Mouse (Mus musculus) spleen, postnatal 4 days (tissue): ENCODE results near the gene Palm.

Experiments used
- DNase-seq, 2 experiments: peaks; one replicate each; pipeline ENCODE4 v3.0.0; 2022; ENCODE audit warnings: low spot score in 2 of 2

Gene Palm

GRCm38 (mm10) chr10:79772320-79772719 is 21.1 kb upstream of the Palm start:
- no peak for DNase-seq

- no peak for DNase-seq
Observed at GRCm38 (mm10) chr10:79773208-79773607, 20.2 kb upstream of the Palm start.

GRCm38 (mm10) chr10:79774486-79775279 is 18.7 kb upstream of the Palm start:
- no peak for DNase-seq

- no peak for DNase-seq
Observed at GRCm38 (mm10) chr10:79777103-79777531, 16.3 kb upstream of the Palm start, which contains the start of gene Fstl3. Gene Fstl3, plus strand, starts transcription at chr10:79777272.

- no peak for DNase-seq
Observed at GRCm38 (mm10) chr10:79778006-79778405, 15.4 kb upstream of the Palm start.

DNA sequence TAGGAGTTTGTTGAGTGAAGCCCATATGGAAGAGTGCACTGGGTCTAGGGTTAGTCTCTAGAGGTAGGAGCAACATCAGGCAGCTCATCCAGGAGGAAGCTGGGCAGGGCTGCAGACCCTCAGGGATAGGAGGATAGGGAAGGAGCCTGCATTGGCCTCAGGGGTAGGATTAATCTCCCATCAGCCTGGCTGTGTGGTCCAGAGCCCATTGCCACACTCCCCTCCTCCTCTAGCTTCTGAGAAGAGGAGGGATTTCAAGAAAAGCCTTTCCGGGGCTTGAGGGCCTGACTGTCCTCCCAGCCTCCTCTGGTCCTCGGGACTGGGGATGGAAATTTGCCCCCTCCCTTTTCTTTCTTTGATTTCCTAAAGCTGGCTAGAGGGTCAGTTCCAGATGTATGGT is 14.2 kb upstream of the Palm start:
- no peak for DNase-seq

- peak; percentile 95 to 97 for DNase-seq
Observed at GRCm38 (mm10) chr10:79779784-79780663, 13.3 kb upstream of the Palm start.

DNA sequence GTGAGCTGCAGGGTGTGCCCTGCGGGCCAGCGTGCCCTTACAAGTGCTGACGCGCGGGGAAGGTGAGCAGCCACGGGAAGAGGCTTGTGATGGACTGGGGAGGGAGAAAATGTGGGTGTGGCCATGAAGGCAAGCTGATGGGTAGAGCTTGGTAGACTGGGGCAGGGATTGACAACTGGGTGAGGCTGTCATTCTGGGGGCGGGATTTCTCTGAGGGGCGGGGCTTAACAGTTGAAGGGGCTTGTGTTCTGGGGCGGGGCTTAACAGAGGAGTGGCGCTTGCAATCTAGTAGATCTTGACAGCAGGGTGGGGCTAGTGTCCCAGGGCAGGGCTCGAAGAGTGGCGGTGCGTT is 12.7 kb upstream of the Palm start:
- DNase-seq, result peak in 1 of 2 experiments; percentile 76

DNA sequence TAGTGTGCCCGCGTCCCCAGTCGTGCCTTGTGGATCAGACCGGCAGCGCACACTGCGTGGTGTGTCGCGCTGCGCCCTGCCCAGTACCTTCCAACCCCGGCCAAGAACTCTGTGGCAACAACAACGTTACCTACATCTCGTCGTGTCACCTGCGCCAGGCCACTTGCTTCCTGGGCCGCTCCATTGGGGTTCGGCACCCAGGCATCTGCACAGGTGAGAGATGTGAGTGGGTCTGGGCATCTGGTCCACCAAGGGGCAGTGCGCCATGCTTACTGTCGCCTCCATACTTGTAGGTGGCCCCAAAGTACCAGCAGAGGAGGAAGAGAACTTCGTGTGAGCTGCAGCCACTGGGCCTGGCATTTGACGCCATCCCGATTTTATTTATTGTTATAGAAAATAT is 12.2 kb upstream of the Palm start:
- DNase-seq, result no peak

- no peak for DNase-seq
Observed at GRCm38 (mm10) chr10:79781956-79782355, 11.4 kb upstream of the Palm start.

GRCm38 (mm10) chr10:79783050-79783449 is 10.3 kb upstream of the Palm start:
- no peak for DNase-seq

GRCm38 (mm10) chr10:79783920-79784800 is 9.2 kb upstream of the Palm start:
- DNase-seq, result peak; percentile 55 to 80

DNA sequence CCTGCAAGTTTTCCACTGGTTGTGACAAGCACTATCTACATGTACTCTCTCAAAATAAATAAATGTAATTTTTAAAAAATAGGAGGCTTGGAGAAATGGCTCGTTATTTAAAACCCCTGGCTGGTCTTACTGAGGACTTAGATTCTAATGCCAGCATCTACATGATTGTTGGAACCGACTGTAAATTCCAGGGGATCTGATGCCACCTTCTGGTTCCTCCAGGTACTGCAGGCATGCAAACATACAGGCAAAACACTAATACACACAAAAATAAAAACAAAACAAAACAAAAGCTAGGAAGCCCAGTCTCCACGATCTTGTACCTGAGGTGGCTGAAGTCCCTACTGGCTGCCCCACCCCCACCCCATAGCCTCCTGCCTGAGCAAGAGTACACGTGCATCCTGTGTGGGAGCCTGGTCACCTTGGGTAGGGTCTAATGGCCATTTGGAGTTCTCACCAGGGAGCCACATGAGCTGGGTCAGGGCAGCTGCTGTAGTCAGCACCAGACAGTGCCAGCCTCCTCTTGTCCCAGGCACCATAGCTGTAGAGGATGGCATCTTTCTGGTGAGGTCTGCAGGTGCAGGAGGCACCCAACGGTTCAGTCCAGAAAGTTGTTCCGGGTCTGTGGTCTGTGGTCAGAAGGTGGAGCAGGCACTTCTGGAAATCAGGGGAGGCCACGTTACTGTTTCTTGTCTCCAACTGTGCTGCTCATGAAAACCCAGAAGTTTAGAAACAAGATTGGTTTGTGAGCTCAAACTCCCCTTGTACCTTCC is 4.8 kb upstream of the Palm start:
- DNase-seq, result peak; percentile 76 to 92

- DNase-seq, result no peak
Observed at GRCm38 (mm10) chr10:79789581-79789980, 3.8 kb upstream of the Palm start.

DNA sequence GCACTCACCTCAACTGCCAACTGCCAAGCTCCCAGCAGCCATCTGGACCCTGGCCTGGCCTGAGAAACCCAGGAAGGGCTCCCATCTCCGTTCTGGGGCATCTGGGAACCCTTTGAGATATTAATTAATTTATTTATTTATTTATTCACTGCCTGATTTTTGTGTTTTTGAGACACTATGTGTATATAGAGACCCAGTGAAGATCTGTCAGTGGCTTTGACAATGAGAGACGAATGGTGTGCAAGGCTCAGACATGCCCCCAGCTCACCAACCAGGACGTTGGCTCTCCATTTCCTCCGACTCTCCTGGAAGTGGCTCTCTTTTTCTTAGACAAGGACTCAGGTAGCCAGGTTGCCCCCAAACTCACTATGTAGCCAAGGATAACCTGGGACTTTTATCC is 2.5 kb upstream of the Palm start, which contains the start of gene Prss57:
Gene Prss57, minus strand, starts transcription at position 101 of the 400 bp plus-strand sequence.
- no peak for DNase-seq

DNA sequence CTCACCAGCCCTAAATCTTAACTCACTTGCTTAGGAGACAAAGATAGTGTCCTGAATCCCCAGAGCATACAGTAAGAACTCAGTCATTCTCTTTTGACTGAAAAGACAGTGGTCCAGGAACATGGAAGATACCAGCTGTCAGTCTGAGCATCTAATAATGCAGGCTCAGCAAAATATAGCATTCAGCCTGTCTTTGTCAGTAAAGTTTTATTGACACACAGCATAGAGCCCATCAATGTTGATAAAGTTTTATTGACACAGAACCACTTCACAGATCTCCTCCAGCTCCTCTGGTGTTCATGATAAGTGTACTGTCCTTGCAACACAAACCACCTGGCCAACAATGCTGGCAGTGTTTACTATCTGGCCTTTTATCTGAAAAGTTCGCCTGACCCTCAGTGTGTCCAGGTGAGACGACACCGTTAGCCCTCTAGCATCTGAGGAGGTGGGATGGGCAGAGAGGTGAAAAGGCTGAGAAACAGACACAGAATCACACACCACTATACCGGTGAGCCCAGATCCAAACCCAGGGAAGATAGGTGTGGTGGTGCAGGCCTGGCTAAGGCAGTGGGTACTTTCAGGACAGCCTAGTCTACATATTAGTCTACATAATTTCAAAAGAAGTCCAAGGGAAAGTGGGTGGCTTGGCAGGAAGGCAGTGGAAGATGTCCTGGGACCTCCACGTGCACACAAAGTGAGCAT is 882 bp upstream of the Palm start:
- DNase-seq, result no peak

GRCm38 (mm10) chr10:79793738-79794490 is 542 bp downstream of the Palm start:
- no peak for DNase-seq

DNA sequence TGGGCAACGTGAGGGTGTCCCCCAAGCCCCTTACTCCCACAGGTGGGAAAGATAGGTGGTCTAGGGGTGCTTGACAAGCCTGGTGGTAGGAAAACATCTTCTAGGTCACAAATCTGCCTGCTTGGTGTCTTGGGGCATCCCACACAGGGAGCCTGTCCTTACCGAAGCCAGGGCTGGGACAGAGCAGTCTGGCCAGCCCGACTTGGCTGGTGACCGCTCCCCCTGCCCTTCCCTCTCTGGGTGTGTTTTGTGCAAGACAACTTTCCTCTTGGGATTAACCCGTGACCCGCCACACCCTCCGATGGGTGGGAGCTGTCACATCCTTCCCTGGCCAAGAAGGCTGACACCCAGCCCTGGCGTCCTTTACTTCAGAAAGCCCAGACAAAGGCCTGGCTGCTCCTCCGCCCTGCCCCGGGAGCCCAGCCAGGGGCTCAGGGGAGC is 1.1 kb downstream of the Palm start:
- DNase-seq, result no peak

DNA sequence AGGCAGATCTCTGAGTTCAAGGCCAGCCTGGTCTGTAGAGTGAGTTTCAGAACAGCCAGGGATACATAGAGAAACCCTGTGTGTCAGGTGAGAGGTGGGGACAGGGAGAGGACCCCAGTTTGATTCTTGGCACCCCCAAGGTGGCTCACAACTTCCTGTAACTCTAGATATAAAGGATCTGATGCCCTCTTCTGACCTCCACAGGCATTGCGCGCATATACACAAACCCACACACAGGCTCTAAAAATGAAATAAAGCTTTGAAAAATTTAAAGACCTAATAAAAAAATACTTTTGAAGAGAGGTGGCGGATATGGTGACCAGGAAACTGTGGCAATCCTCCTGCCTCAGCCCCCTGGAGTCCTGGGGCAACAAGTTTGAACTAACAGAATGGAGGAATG is 2.5 kb downstream of the Palm start:
- no peak for DNase-seq

DNA sequence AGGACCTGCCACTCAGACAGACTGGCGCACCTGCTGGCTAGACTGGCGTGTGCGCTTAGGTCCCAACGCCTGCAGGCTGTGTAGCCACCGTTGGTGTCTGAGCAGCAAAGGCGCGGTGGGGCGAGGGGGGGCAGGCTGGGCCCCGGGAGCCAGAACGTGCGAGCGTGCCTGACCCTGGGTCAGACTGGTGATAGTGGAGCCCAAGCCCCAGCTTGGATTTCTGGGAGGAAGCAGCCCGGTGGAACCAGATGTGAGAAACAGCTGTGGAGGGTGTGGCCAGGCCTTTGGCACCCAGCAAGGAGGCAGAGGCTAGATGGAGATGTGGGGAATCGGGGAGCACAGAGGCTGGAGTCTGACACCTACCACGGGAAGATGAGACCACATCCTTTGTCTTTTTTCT is 4.0 kb downstream of the Palm start:
- DNase-seq, result no peak
